Mouse (Mus musculus) frontal cortex, postnatal 25 days (tissue): Measurements from ENCODE around the gene Fam136a.
A peak's percentile ranks its signal among the peaks of the same experiment; 100 is the strongest.

ENCODE experiments used
- DNase-seq, 2 experiments: peaks; one replicate each; pipeline ENCODE4 v3.0.0; 2022; ENCODE audit warnings: low spot score in 2 of 2

Fam136a gene

DNA sequence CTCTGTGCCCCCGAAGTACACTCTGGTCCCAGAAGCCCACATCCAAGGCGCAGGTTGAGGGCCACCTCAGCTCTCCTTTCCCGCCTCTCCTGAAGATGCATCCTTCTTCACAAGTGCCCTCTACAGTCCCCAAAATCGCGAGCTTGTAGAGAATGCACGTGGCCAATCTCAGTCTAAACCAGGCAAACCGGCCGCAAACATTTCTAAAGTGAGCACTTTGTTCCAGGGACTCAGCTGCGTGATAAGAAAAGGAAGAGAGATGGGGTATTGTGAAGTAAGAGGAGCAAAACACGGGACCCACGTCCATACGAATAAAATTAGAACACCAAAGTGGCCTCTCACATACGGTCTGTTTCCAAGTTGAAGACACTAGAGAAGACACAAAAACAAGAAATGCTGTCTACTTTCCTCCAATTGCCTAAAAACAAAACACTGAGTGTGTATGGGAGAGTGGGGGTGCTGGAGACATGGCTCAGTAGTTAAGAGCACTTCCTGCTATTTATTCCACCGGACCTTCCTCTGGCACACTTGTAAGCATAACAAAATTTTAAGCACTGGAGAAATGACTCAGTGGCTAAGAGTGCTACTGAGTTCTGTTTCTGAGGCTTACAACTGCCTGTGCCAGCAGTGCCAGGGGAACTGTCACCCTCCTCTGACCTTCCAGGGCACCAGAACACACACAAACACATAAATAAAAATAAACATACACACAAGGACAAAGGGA is 32.0 kb downstream of the Fam136a start:
- DNase-seq: no peak

DNA sequence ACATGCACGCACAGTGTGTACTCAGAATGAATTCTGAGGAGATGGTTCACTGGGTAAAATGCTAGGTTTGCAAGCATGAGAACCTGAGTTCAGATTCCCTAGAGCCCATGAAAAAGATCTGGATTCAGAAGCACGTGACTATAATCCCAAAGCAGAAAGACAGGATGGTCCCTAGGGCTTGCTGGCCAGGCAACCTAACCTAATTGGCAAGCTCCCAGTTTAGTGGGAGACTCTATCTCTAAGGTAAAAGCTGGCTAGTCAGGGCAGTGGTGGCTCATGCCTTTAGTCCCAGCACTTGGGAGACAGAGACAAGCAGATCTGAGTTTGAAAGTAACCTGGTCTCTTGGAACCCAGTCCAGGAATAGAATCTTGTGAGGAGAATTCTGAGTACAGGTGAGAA is 33.5 kb downstream of the Fam136a start:
- no peak for DNase-seq

GRCm38 (mm10) chr6:86399995-86400394 is 34.5 kb downstream of the Fam136a start:
- DNase-seq: no peak

DNA sequence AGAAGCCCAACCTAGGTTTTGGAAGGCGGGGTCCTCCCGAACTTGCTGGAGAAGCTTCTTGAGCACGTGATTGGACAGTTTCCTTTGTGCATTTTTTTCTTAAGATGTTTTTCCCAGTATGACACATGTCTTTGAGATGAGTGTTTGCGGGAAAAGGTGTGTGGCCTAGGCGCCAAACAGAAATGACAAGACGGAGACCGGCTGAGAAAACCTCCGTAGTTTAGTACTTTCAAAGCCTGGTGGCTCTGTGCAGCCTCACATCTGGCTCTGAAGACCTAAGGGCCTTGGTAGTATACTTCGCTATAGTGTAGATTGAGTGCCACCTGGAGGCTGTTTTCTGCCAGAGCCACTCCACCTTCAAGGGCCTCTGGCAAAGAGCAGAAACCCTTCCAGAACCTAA is 35.5 kb downstream of the Fam136a start:
- peak; percentile 16 to 43 for DNase-seq

DNA sequence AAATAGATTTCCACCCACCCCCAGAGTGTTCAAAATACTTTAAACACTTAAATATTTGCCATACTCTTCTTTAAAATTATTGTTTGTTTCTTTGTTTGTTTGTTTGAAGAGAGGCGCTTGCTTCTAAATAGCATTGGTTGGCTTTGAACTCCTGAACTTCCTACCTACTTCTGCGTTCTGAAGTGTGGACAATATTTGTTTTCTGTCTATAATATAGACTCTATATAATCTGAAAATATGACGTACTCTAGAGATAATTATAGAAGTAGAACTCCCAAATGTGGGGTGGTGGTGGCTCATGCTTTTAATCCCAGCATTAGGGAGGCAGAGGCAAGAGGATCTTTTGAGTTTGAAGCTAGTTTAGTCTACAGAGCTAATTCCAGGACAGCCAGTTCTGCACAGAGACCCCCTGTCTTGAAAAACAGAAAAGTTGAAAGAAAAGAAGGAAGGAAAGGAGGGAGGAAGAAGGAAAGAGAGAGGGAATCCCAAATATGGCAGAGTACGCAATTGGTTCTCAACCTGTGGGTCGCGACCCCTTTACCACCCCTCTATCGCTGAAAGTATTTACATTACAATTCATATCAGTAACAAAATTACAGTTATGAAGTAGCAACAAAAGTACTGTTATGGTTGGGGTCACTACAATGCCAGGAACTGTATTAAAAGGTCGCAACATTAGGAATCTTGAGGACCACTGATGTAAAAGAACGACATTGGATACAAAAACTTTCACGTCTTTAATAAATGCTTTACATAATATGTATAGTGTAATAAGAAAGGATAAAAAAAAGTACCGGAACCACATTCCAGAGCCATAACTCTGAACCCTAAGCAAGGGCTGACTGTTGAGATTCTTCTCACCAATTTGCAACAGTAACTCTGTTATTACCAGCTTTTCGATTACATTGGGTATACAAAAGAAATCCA is 37.5 kb downstream of the Fam136a start:
- no peak for DNase-seq

GRCm38 (mm10) chr6:86403728-86404099 is 38.3 kb downstream of the Fam136a start:
- peak; percentile 97 to 99 for DNase-seq

DNA sequence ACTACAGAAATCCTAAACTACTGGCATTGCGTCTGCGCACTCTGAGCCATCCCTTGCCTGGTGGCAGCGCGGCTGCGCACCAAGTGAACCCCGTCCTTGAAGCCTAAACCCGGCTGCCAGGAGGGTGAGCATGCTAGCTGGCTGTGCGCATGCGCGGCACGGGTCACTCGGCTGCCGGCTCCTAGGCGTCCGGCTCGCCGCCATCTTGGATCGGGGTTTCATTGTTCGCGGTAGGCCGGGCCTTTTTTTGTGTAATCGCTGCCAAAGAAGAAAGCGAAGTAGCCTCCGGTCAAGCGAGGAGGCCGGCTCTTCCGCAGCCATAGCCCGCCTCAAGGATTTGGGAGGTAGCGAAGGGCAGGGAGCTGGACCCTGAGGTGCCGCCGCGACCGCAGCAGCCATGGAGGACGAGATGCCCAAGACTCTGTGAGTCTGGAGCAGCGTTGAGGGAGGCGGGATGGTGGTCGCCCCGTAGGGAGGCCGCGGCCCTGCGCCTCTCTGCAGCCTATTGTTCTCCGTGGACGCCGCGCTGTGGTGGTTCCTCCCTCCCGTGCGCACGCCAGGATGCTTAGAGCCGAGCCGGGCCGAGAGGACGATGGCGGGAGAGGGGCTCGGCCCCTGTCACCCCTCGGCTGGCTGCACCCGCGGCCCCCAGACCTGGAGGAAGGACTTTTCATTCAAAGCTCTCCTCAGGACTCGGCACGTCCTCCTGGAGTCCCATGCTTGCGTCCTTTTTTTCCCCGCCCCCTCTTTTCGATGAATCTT is 38.8 kb downstream of the Fam136a start, which contains the start of gene Tia1:
Gene Tia1 (plus strand): TSS at position 120 of the 762 bp plus-strand sequence.
- peak; percentile 84 to 96 for DNase-seq

GRCm38 (mm10) chr6:86404996-86405395 is 39.5 kb downstream of the Fam136a start:
- no peak for DNase-seq

GRCm38 (mm10) chr6:86406306-86406705 is 40.9 kb downstream of the Fam136a start:
- DNase-seq: no peak

- no peak for DNase-seq
Measured at GRCm38 (mm10) chr6:86418711-86419110, 53.3 kb downstream of the Fam136a start.

DNA sequence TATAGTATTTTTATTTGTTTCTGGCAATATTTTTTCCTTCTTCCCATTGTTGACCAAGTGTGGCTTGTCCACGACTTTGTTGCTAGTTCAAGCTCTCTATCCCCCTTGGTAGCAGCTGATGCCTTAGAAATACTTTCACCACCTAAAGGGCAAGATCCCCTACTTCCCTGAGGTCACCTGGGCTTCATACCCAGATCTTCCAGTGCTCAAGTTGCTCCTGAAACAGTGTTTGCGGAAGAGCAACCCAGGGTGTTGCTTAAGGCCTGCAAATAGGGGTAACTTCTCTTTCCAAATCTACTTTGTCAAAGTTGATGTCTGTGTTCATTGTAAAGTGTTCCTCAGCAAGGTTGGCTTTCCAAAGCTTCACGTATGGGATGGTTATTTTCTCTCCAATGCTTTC is 53.8 kb downstream of the Fam136a start:
- no peak for DNase-seq
